ENCODE assay signal across 26 mouse cellular contexts in genomic region chr15:82640201-82640600, GRCm38 (mm10). TPM values are rescaled to one million over a fixed set of nuclear protein-coding genes. Genes with fewer than 3 reads are reported as not detected.
"Had no signal": no experiment of that assay in that cellular context is flagged by ENCODE, and none has a peak within 500 bp of the region (broad histone marks: within the 10 kb centered on the region; RNA-seq: fewer than 3 reads in every experiment).

No protein-coding gene starts in this region.

- ATAC-seq: midbrain, embryonic 16.5 days had no signal

- H3K27me3 ChIP-seq: midbrain, embryonic 12.5 days; neural tube, embryonic 13.5 days; neural tube, embryonic 15.5 days had no signal

- H3K9me3 ChIP-seq: midbrain, embryonic 10.5 days; midbrain, embryonic 12.5 days; neural tube, embryonic 13.5 days; neural tube, embryonic 15.5 days had no signal

- H3K27ac ChIP-seq: midbrain, embryonic 10.5 days; midbrain, embryonic 12.5 days; neural tube, embryonic 13.5 days; neural tube, embryonic 15.5 days had no signal

- DNase-seq: lung, adult 18-20 months; lung, embryonic 14.5 days; lung, postnatal 10 days; lung, postnatal 4 days; midbrain, embryonic 14.5 days; retina, postnatal 1 day; right cerebral cortex, adult 18-20 months; right cerebral cortex, postnatal 25 days; right cerebral cortex, postnatal 4 days; spleen, adult 18-20 months; thymus, adult 18-20 months; thymus, postnatal 14 days; thymus, postnatal 36 days had no signal

- H3K9ac ChIP-seq: lung, embryonic 14.5 days; midbrain, embryonic 12.5 days; neural tube, embryonic 13.5 days; neural tube, embryonic 15.5 days had no signal

- H3K4me3 ChIP-seq: midbrain, embryonic 10.5 days; midbrain, embryonic 12.5 days; myocyte; neural tube, embryonic 13.5 days; neural tube, embryonic 15.5 days had no signal

- H3K36me3 ChIP-seq: midbrain, embryonic 10.5 days; midbrain, embryonic 12.5 days; neural tube, embryonic 13.5 days; neural tube, embryonic 15.5 days had no signal

- H3K4me2 ChIP-seq: lung, embryonic 14.5 days; midbrain, embryonic 12.5 days; neural tube, embryonic 13.5 days; neural tube, embryonic 15.5 days had no signal

- H3K4me1 ChIP-seq: neural tube, embryonic 15.5 days had no signal

RNA-seq across cellular contexts. Expression of gene Cyp2d34, which starts 19.5 kb away (rescaled TPM):
- total RNA-seq: megakaryocyte, adult 5-6 weeks; megakaryocyte-erythroid progenitor cell, adult 5-6 weeks had no signal
- polyA plus RNA-seq: lung, embryonic 14.5 days; lung, embryonic 16.5 days; midbrain, embryonic 10.5 days; midbrain, embryonic 12.5 days; midbrain, embryonic 14.5 days; midbrain, embryonic 16.5 days; myocyte; neural tube, embryonic 11.5 days; neural tube, embryonic 13.5 days; neural tube, embryonic 15.5 days; small intestine, adult 2 months; stomach, embryonic 14.5 days; stomach, embryonic 16.5 days had no signal
